Mouse (Mus musculus): ENCODE measurements around the gene Samd8.

Samd8 gene

GRCm38 (mm10) chr14:21802543-21803206 lies 52.3 kb downstream of the Samd8 start:
- DNase-seq = no peak

- DNase-seq = no peak
Observed at GRCm38 (mm10) chr14:21806203-21806602, 55.9 kb downstream of the Samd8 start.

- no peak for DNase-seq
Observed at GRCm38 (mm10) chr14:21806631-21807160, 56.4 kb downstream of the Samd8 start.

GRCm38 (mm10) chr14:21808208-21808922 lies 58.0 kb downstream of the Samd8 start:
- DNase-seq = no peak

- no peak for DNase-seq
Observed at GRCm38 (mm10) chr14:21809418-21809817, 59.1 kb downstream of the Samd8 start.

GRCm38 (mm10) chr14:21811301-21811700 lies 61.0 kb downstream of the Samd8 start:
- DNase-seq = no peak

GRCm38 (mm10) chr14:21811744-21812393 lies 61.5 kb downstream of the Samd8 start:
- DNase-seq = no peak

- peak; percentile 68 for DNase-seq
Observed at GRCm38 (mm10) chr14:21812590-21813162, 62.3 kb downstream of the Samd8 start.

- DNase-seq = no peak
Observed at GRCm38 (mm10) chr14:21813216-21813615, 62.9 kb downstream of the Samd8 start.

GRCm38 (mm10) chr14:21813847-21814246 lies 63.5 kb downstream of the Samd8 start:
- no peak for DNase-seq

- no peak for DNase-seq
Observed at GRCm38 (mm10) chr14:21814606-21815005, 64.3 kb downstream of the Samd8 start.

GRCm38 (mm10) chr14:21816255-21816654 lies 65.9 kb downstream of the Samd8 start:
- no peak for DNase-seq

- no peak for DNase-seq
Observed at GRCm38 (mm10) chr14:21817453-21817852, 67.1 kb downstream of the Samd8 start.

- no peak for DNase-seq
Observed at GRCm38 (mm10) chr14:21820880-21821505, 70.7 kb downstream of the Samd8 start.

GRCm38 (mm10) chr14:21822307-21822706 lies 72.0 kb downstream of the Samd8 start:
- no peak for DNase-seq

GRCm38 (mm10) chr14:21822795-21823374 lies 72.6 kb downstream of the Samd8 start:
- DNase-seq = peak; percentile 69

- DNase-seq = no peak
Observed at GRCm38 (mm10) chr14:21823897-21824296, 73.6 kb downstream of the Samd8 start.

- no peak for DNase-seq
Observed at GRCm38 (mm10) chr14:21824938-21825337, 74.6 kb downstream of the Samd8 start, which contains the start of gene Vdac2. Vdac2 (plus strand) TSS chr14:21825238.

GRCm38 (mm10) chr14:21825786-21826491 lies 75.6 kb downstream of the Samd8 start:
- no peak for DNase-seq

- DNase-seq = peak; percentile 98
Observed at GRCm38 (mm10) chr14:21830876-21831767, 80.8 kb downstream of the Samd8 start.
